Mouse (Mus musculus) 416B (cell line): Measurements from ENCODE around the gene Spata20.
A peak's percentile ranks its signal among the peaks of the same experiment; 100 is the strongest.

Source experiments
- DNase-seq: peaks from one replicate; pipeline ENCODE4 v3.0.0; 2011; ENCODE audit warnings: low read depth

Spata20 gene

GRCm38 (mm10) chr11:94486001-94486400, at the start of gene Spata20:
TSS of gene Spata20 (minus strand) at chr11:94486179.
- DNase-seq, result peak; percentile 61

- no peak for DNase-seq
Observed at GRCm38 (mm10) chr11:94533171-94533570, 47.2 kb upstream of the Spata20 start.

GRCm38 (mm10) chr11:94528879-94529278, 42.9 kb upstream of the Spata20 start:
- peak; percentile 29 for DNase-seq

DNA sequence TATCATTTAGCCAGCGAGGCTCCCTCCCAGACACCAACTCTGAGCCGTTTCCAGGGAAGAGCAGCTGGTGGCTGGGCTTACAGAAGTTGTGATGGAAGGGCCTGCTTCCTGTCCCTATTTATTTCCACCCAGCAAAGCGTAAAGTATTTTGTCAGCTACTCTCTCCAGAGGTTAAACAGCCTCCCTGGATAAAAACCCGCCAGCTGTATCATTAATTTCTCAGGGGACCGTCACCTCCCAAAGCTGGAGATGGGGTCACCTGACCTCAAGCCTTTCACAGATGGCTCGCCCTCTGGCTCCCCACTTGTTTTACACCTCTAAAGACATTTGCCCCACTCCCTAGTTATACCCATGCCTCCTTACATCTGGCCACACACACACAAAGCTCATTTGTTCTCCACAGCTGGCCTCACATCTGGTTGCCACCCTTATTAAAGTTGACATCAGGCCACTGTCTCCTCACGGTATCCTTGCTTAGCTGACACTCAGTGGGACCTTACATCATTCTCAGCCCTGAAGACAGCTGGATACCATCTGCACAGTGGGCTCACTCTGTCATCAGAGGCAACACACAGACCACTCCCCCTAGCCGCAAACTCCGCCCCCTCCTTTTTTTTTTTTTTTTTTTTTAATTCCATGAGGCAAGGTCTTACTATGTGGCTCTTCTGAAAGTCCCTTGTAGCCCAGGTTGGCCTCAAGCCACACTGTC, 40.3 kb upstream of the Spata20 start:
- peak; percentile 34 for DNase-seq

DNA sequence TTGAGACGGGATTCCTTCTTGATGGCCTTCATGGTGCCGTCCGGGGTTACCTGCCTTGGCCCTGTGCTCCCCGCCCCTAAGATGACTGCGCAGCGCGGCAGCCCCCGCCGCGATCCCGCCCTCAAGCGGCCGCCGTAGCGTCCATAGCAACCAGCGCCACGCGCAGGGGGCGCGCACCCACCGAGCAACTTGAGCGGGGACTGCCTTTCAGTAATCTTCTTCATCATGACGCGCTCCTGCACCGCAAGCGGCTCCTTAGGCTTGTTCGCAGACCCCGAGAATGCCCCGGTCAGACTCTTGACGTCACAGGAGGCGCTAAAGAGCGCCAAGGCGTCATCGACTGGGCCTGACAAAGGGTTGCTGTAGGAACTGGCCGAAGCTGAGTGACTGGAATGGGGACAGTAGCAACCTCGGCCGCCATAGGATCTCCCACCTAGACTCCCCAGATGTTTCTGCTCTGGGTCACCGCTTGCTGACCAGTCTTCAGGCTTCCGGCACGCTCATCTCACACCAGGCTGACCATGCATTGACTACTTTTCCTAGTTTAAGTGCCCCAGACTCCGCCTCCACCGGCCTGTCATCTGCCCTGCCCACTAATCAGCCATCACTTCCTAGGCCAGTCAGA, 35.4 kb upstream of the Spata20 start, which contains the start of gene Mycbpap:
Gene Mycbpap (minus strand): TSS at position 524 of the 625 bp plus-strand sequence.
- no peak for DNase-seq

DNA sequence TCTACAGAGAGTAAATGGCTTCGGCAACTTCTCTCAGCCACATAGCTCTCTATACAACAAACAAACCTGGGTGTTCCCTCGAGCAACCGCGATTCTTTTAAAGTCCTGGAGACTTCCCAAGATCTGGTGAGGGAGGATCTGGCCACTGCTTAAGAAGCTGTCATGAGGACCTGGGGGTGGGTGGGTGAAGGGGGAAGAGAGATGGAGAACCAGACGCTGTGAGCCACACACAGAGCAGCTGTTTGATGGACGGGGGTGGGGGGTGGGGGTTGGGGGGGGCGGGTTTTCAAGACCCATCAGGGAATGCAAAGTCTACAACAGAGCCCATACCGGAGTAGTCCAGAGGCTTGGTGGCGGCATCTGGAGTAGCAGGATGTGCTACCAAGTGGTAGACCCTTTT, 27.5 kb upstream of the Spata20 start:
- no peak for DNase-seq

GRCm38 (mm10) chr11:94508976-94509375, 23.0 kb upstream of the Spata20 start:
- DNase-seq, result no peak

- no peak for DNase-seq
Observed at GRCm38 (mm10) chr11:94501482-94501881, 15.5 kb upstream of the Spata20 start.

GRCm38 (mm10) chr11:94500362-94500761, 14.4 kb upstream of the Spata20 start:
- no peak for DNase-seq

- DNase-seq, result no peak
Observed at GRCm38 (mm10) chr11:94499661-94500152, 13.7 kb upstream of the Spata20 start, which contains the start of gene Epn3. TSS of gene Epn3 (minus strand) at chr11:94499974.

GRCm38 (mm10) chr11:94499035-94499434, 13.1 kb upstream of the Spata20 start:
- DNase-seq, result no peak

DNA sequence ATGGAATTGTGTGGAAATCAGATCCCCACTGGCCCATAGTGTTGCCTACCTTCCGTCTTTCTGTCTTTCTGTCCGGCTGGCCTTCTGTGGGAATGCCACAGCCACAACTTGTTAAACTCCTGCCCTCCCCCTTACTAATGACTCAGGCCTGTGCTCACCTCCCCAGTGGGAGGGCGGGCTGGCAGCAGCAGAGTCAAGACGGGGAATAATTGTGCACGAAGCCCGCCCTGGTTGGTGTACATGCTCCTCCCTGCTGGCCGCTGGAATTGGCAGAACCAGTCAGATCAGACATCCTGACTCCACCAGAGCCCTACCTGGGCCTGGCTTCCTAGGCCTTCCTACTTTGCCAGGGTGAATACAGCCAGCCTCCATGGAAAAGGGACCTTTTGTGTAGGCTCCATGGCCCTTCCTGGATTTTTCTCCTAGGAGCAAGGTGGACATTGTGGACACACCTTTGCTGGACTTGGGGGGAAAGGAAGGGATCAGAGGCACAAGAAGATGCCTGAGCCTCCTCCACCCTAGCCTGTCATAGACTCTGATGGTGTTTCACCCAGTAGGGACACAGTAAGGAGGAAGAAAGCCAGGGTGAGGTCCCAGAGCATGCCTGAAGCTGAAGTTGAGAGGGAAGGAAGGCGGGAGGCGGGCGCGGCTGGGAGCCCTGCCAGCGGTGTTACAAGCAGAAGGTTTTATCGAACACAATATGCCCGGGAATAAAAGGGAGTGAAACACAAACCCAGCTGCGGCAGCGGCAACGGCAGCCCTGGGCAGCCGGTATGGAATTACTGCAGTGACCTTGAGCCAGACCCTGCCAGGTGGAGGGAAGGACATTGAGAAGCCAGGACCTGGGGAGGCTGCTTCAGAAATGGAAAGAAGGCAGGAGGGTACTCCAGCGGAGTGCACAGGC, 12.4 kb upstream of the Spata20 start:
- no peak for DNase-seq

- no peak for DNase-seq
Observed at GRCm38 (mm10) chr11:94495415-94495814, 9.4 kb upstream of the Spata20 start.

- DNase-seq, result no peak
Observed at GRCm38 (mm10) chr11:94491749-94492099, 5.7 kb upstream of the Spata20 start.

DNA sequence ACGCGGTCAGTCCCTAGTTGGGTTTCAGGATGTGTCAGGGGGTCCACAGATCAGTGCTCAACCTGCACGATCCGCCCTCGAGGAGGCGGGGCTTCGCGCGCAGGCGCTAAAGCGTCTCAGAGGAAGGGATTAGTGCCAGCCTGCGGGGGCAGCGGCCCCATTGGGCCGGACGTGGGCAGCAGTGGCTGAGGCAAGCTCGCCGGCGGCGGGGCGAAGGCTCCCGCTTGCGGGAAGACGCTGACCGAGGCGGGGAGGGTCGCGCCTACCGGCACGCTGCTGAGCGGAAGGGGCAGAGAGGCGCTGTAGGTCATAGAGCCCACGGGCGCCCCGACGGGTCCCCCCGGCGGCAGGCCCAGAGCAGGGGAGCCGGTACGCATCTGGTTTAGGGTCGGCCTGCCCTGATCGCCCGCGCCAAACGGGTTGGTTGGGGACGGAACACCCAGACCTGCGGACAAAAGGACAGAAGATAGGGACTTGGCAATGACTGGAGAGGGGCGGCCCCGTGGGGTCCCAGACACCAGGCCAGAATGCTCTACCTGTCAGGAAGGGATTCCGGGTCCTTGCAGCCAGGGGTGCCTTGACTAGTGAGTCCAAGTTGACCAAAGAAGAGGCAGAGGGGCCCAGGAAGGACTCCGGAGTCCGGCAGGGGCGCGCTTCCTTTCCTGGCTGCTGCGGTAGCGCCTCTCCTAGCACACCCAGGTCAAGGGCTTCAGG, 5.2 kb upstream of the Spata20 start:
- DNase-seq, result no peak

DNA sequence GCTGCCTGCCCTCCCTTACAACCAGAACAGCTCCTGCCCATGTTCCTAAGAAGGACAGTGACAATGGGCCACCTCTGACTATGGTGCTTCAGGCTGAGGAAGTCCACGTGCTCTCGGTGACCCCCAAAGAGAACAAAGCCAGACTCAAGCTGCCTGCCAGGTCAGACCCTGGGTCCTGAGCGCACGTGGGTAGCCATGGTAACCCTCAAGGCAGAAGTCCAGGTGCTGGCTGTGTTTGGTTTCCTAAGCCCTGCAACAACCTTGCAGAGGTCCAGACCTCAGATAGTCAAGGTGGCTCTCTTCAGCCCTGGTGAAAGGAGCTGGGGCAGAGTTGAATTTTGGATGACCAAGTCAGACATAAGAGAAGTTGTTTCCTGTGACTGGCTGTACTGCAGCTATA, 3.8 kb upstream of the Spata20 start:
- DNase-seq, result no peak

DNA sequence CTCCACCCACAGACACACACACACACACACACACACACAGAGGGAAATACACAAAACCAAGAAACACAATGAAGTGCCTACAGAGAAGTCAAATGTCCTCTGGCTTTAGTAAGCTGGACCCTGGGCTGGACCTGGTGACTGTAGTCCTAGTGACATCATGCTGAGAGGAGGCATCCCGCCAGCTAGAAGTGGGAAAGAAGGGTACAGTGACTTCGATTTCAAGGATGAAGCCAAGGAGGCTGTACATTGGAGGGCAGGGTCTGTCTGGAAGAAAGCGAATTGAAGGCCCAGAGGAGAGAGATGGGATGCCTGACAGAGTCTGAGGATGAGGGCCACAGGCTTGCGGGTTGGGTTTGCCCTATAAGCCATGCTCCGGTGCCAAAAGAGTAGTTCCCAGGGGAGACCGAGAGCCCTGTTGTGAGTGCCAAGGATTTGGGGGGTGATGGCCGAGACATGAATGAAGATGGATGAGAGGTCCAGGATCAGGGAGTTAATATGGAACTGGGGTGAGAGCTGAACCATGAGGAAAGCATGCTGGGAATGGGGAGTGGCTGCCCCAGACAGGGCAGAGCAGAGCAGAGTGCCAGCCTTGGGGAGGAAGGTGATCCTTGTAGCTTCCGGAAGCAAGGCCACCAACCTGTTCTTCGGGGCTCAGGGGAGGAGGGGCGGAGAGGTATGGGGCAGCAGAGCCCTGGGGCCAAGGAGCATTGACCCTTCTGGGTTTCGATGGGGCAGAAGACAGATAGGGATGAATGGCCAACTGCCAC, 3.0 kb upstream of the Spata20 start:
- DNase-seq, result no peak

GRCm38 (mm10) chr11:94485223-94485622, 756 bp downstream of the Spata20 start:
- no peak for DNase-seq

GRCm38 (mm10) chr11:94484636-94485035, 1.3 kb downstream of the Spata20 start:
- no peak for DNase-seq

- no peak for DNase-seq
Observed at GRCm38 (mm10) chr11:94483921-94484320, 2.1 kb downstream of the Spata20 start.

- DNase-seq, result no peak
Observed at GRCm38 (mm10) chr11:94483436-94483835, 2.5 kb downstream of the Spata20 start.
